Mouse (Mus musculus) erythroid progenitor cell, adult 5-6 weeks (primary cell): ENCODE results near the gene Ranbp2. TPM values are rescaled to one million over a fixed set of nuclear protein-coding genes. Genes with fewer than 3 reads are reported as not detected.
A peak's percentile ranks its signal among the peaks of the same experiment; 100 is the strongest.
"Not testable (repeated sequence)": the region's sequence is repeated elsewhere in the genome, so short reads cannot be mapped to it uniquely, and the experiment has no call there.

Experiments used
- ATAC-seq: replicated peaks from 2 replicates; pipeline ENCODE4 v1.8.0; 2016; ENCODE audit warnings: moderate number of reproducible peaks, mild to moderate bottlenecking, moderate TSS enrichment, inconsistent platforms; ENCODE audit not compliant: poor library complexity, low FRiP score, severe bottlenecking
- total RNA-seq, 2 experiments: library from RNA; stranded (forward) in 1 of 2; stranded (reverse) in 1 of 2; fragments of 150-400 nt in 1 of 2; fragments of 186-747, 209-891 nt in 1 of 2; gene quantifications; 2 replicates each; pipeline versions ENCODE4 v1.2.3 to v1.2.4; 2015 to 2017; ENCODE audit warnings: low replicate concordance in 2 of 2

Ranbp2 gene
- total RNA-seq, 2 experiments from 2014 or later = 148 to 169 TPM

- ATAC-seq = no peak
Observed at GRCm38 (mm10) chr10:58491031-58491430, 44.3 kb downstream of the Ranbp2 start.

- ATAC-seq = no peak
Observed at GRCm38 (mm10) chr10:58495637-58496036, 48.9 kb downstream of the Ranbp2 start.

- no peak for ATAC-seq
Observed at GRCm38 (mm10) chr10:58496732-58497131, 50.0 kb downstream of the Ranbp2 start.

- ATAC-seq = peak; percentile 99
Observed at GRCm38 (mm10) chr10:58497320-58498284, 50.9 kb downstream of the Ranbp2 start, which contains the start of gene Ccdc138. Ccdc138 (plus strand) TSS chr10:58497948.

GRCm38 (mm10) chr10:58498516-58498915, 51.8 kb downstream of the Ranbp2 start:
- ATAC-seq = no peak

GRCm38 (mm10) chr10:58529358-58529757, 82.6 kb downstream of the Ranbp2 start:
- ATAC-seq = no peak

GRCm38 (mm10) chr10:58530896-58531790, 84.4 kb downstream of the Ranbp2 start:
- ATAC-seq = no peak

GRCm38 (mm10) chr10:58532177-58532576, 85.5 kb downstream of the Ranbp2 start:
- no peak for ATAC-seq

- not testable (repeated sequence) for ATAC-seq
Observed at GRCm38 (mm10) chr10:58536276-58536675, 89.6 kb downstream of the Ranbp2 start.

- ATAC-seq = no peak
Observed at GRCm38 (mm10) chr10:58540613-58541012, 93.9 kb downstream of the Ranbp2 start.

Other genes with a start within 250 kb of the Ranbp2 start
- gene AW822073, start 222.0 kb upstream of the Ranbp2 start, total RNA-seq (2015; ENCODE audit: low replicate concordance) = not detected in 2 replicates
- not detected in 2 replicates for gene AW822073, start 222.0 kb upstream of the Ranbp2 start, total RNA-seq (2017; ENCODE audit: low replicate concordance)
- not detected in 2 replicates for gene Duxf3, start 214.2 kb upstream of the Ranbp2 start, total RNA-seq (2015; ENCODE audit: low replicate concordance)
- not detected in 2 replicates for gene Duxf3, start 214.2 kb upstream of the Ranbp2 start, total RNA-seq (2017; ENCODE audit: low replicate concordance)
- not detected in 2 replicates for gene Gm4981, start 210.2 kb upstream of the Ranbp2 start, total RNA-seq (2015; ENCODE audit: low replicate concordance)
- gene Gm4981, start 210.2 kb upstream of the Ranbp2 start, total RNA-seq (2017; ENCODE audit: low replicate concordance) = not detected in 2 replicates
- gene Gcc2, start 191.4 kb upstream of the Ranbp2 start, total RNA-seq (2015; ENCODE audit: low replicate concordance) = 10.5 and 30.6 TPM in 2 replicates
- gene Gcc2, start 191.4 kb upstream of the Ranbp2 start, total RNA-seq (2017; ENCODE audit: low replicate concordance) = 11.6 and 11.8 TPM in 2 replicates
- gene Lims1, start 123.5 kb upstream of the Ranbp2 start, total RNA-seq (2015; ENCODE audit: low replicate concordance) = 67.8 and 80.5 TPM in 2 replicates
- gene Lims1, start 123.5 kb upstream of the Ranbp2 start, total RNA-seq (2017; ENCODE audit: low replicate concordance) = 37.5 and 42.2 TPM in 2 replicates
- 9.0 and 14.7 TPM in 2 replicates for gene Ccdc138, start 51.0 kb downstream of the Ranbp2 start, total RNA-seq (2015; ENCODE audit: low replicate concordance)
- gene Ccdc138, start 51.0 kb downstream of the Ranbp2 start, total RNA-seq (2017; ENCODE audit: low replicate concordance) = 6.4 and 7.3 TPM in 2 replicates
- gene Edar, start 228.7 kb downstream of the Ranbp2 start, total RNA-seq (2015; ENCODE audit: low replicate concordance) = not detected in 2 replicates
- not detected in 2 replicates for gene Edar, start 228.7 kb downstream of the Ranbp2 start, total RNA-seq (2017; ENCODE audit: low replicate concordance)